Mouse (Mus musculus) kidney, adult 2 months (tissue): Measurements from ENCODE around the gene Gm10300. TPM values are rescaled to one million over a fixed set of nuclear protein-coding genes. Genes with fewer than 3 reads are reported as not detected.

Experiments used
- DNase-seq: peaks from one replicate; pipeline ENCODE4 v3.0.0; 2021
- H3K27ac ChIP-seq: fragments of 200-500 bp; 2 replicates; pipeline ENCODE4 v1.5.1; 2012; ENCODE audit warnings: low read depth, low read length, control low read depth, inconsistent platforms; ENCODE audit not compliant: insufficient read depth
- H3K27me3 ChIP-seq: fragments of 200-500 bp; replicated peaks from 2 replicates; pipeline ENCODE4 v1.6.1; 2012; ENCODE audit warnings: mild to moderate bottlenecking, moderate library complexity, low read length, inconsistent platforms; ENCODE audit not compliant: control insufficient read depth, insufficient read depth
- H3K36me3 ChIP-seq: fragments of 200-500 bp; 2 replicates; pipeline ENCODE4 v1.6.1; 2012; ENCODE audit warnings: mild to moderate bottlenecking, moderate library complexity, low read length, inconsistent platforms; ENCODE audit not compliant: control insufficient read depth, insufficient read depth
- H3K4me1 ChIP-seq: fragments of 200-500 bp; 2 replicates; pipeline ENCODE4 v1.6.1; 2011; ENCODE audit warnings: low read length; ENCODE audit not compliant: control insufficient read depth, insufficient read depth
- H3K4me3 ChIP-seq: fragments of 200-500 bp; 2 replicates; pipeline ENCODE4 v1.5.1; 2011; ENCODE audit warnings: mild to moderate bottlenecking, low read depth, low read length, control low read depth; ENCODE audit not compliant: insufficient read depth
- CTCF ChIP-seq: fragments of 200-500 bp; conservative IDR thresholded peaks from 2 replicates; pipeline ENCODE4 v1.5.1; 2011; ENCODE audit warnings: low read depth, mild to moderate bottlenecking, control low read depth, low read length, moderate library complexity, mixed read lengths; ENCODE audit not compliant: insufficient read depth, insufficient read length
- POLR2A ChIP-seq: fragments of 200-500 bp; IDR thresholded peaks from one replicate; pipeline ENCODE4 v1.6.1; 2011; ENCODE audit warnings: low read depth, low read length, control low read depth
- WGBS: fragments of 180-500 bp; shearing (Covaris S2); methylation state at CpG from one replicate; pipeline ENCODE4 v1.1.7; 2018; 5-methylcytosine and 5-hydroxymethylcytosine counted together
- polyA plus RNA-seq: library from polyadenylated mRNA; depleted of rRNA; stranded (reverse); fragments of >200 nt; gene quantifications from 2 replicates; pipeline ENCODE4 v1.2.3, GENCODE M21; 2012

Gm10300 gene
- polyA plus RNA-seq, 1 experiment, result 0.09 TPM

DNA sequence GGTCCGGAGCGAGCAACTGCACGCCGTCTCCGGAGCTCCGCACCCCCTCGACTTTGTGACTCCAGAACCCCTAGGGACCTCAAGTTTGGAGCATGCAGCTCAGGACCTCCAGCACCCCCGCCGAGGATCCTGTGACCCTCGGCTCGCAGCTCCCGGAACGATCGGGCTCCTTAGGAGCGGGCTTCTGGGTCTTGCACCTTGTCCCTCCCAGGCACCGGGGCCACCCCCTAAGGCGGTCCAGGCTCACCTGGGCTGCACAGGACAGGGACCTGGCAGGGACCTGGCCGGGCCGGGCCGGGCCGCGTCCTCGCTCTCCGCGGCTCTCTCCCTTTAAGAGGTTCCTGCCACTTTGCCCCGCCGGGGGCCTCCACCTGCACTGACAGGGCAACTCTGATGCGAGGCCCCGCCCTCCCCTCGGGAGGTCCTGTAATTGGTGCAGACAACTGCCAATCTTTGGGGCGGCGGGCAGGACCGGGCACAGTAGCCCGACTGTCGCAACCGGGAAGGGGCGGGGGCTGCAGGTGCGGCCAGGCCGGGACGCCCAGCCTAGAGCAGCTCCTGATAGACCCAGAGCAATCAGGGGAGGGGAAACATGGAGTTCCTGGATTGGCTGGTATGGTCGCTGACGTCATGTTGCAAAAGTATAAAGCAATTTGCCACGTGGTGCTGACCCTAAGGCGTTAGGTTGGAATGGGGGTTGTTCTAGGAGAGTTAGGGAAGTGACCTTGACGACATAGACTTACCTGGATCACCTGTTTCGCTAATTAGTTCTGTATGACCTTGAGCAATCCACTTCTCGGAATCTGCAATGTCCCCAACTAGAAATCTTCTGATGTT, 654 bp downstream of the Gm10300 start, which contains the start of gene Epb41:
Gene Epb41, minus strand, starts transcription at position 389 of the 837 bp plus-strand sequence.
- WGBS, result 2% methylated on average over 47 of the region's 47 CpGs
- peak within 1 kb of the TSS; percentile 91 for H3K4me3 ChIP-seq
- H3K27me3 ChIP-seq, result no peaks in the 10 kb centered on the region
- H3K27ac ChIP-seq, result peak within 1 kb of the TSS; percentile 97
- peak; percentile 65 for TF ChIP-seq POLR2A
- TF ChIP-seq CTCF, result no peak
- H3K36me3 ChIP-seq, result no peaks in the 10 kb centered on the region
- peak; percentile 100 for DNase-seq
- peaks cover 33% of the 10 kb centered on the region for H3K4me1 ChIP-seq

DNA sequence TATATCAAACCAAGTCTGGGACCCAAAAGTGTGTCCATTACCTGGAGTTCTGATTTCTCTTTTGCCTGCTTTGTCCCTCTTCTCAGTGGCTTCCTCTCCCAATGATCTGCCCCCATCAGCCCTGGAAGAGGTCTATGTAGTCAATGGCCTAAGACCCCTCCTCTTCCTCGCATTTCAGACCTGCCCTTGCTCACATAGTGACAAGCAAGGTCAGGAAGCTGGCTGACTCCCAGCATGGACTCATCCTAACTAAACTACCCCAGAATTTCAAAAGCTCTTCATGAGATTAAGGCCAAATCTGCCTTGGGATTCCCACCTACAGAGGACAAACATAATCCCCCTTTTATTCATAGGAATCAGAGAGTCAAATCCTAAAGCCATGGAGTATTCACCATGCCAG, 1.3 kb downstream of the Gm10300 start:
- Histone ChIP-seq H3K36me3 (no peaks in the 10 kb centered on the region), H3K27ac (peak overlapping the region; percentile 97), H3K4me1 (peaks cover 28% of the 10 kb centered on the region), H3K4me3 (no peak overlapping the region), H3K27me3 (no peaks in the 10 kb centered on the region)
- no peak for DNase-seq
- WGBS, result 29% methylated on average over 1 of the region's 1 CpGs
- no peak for TF ChIP-seq CTCF
- no peak for TF ChIP-seq POLR2A

DNA sequence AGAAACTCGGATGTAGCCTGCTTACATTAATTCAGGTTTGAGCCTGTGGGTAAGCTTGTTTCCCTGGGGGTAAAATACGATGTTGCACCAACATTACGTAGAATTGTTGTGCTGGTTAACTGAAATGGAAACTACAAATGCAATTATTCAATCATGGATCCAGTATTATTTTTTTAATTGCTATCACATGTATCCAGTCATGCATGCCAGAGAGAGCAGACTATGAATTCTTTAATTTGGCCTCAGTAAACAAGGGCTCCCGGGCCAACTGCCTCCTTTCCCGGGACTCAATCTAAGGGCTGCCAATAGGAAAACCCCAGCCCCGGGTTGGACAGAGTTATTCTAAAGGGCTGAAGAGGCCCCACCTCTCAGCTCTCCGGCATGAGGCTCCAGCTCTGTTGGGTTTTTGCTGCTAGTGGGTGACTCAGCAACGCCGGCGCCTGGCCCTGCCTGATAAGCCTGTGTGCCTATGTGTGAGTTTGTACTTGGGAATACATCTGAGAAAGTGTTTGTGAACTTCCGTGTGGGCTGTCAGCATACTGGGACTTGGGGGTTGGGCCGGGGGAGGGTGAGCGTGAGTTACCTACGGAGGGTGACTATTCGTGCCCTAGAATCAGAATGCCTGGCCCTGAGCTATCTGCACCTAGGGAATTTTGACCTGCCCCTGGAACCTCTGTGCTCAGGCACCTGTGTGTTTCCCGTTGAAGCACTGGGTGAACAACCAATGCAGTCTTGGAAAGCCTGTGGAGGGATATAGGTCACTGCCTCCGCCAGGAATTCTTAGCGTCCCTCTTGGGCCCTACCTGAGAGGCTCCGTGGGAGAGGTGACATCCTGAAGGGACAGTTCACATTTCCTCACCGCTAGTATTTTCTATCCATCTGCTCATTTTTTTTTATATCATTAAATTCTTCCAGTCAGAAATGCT, 2.2 kb downstream of the Gm10300 start:
- WGBS, result 23% methylated on average over 20 of the region's 20 CpGs
- TF ChIP-seq CTCF, result no peak
- no peak for TF ChIP-seq POLR2A
- H3K27ac ChIP-seq, result peak overlapping the region; percentile 97

DNA sequence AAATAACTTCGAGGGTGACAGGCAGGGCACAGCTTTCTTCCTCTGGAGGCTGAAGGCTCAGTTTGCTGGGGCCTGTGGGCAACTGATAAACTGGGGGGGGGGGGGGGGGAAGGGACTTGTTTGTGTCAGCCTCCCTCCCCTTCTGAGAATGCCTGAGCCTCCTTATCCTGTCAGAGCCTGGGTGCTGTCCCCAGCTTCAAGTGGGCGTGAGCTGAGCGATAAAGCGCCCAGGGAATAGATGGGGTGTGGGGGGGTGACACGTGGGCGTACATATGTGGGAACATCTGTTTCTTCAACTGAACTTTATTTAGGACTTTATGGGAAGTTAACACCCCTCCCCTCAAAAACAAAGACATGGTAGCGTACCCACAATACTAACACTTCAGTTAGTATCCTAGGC, 2.9 kb downstream of the Gm10300 start:
- no peak for DNase-seq
- H3K27ac ChIP-seq, result no peak overlapping the region
- 78% methylated on average over 7 of the region's 7 CpGs for WGBS

More for the DNA sequence above, 2.2 kb downstream of the Gm10300 start:
- Histone ChIP-seq H3K36me3 (no peaks in the 10 kb centered on the region), H3K4me1 (peaks cover 20% of the 10 kb centered on the region), H3K27me3 (no peaks in the 10 kb centered on the region), H3K4me3 (no peak overlapping the region)
- peak; percentile 81 for DNase-seq

DNA sequence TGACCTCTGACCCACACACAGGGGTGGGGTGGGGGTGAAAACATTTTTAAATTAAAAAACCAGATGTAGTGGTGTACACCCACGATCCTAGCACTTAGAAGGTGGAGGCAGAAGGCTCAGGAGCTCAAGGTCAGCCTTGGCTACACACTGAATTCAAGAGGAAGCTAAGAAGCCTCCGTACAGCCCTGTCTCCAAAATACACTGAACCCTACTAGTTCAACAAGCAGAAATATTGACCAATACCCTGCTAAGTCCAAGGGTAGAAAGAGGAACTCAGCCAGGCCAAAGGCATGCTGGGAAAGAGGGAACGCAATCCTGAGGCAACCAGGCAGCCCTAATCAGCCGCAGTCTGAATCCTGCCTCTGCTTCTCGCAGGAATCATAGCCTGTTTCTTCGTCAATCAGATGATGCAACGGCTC, 3.8 kb downstream of the Gm10300 start:
- no peaks in the 10 kb centered on the region for H3K36me3 ChIP-seq
- H3K27me3 ChIP-seq, result no peaks in the 10 kb centered on the region
- WGBS, result 65% methylated on average over 7 of the region's 7 CpGs
- H3K27ac ChIP-seq, result no peak overlapping the region
- peaks cover 10% of the 10 kb centered on the region for H3K4me1 ChIP-seq
- H3K4me3 ChIP-seq, result no peak overlapping the region
- peak; percentile 38 for DNase-seq
- no peak for TF ChIP-seq CTCF
- no peak for TF ChIP-seq POLR2A

More for the DNA sequence above, 2.9 kb downstream of the Gm10300 start:
- H3K27me3 ChIP-seq, result no peaks in the 10 kb centered on the region
- H3K4me3 ChIP-seq, result no peak overlapping the region
- TF ChIP-seq CTCF (no peak), POLR2A (no peak)
- no peaks in the 10 kb centered on the region for H3K36me3 ChIP-seq
- peaks cover 13% of the 10 kb centered on the region for H3K4me1 ChIP-seq

DNA sequence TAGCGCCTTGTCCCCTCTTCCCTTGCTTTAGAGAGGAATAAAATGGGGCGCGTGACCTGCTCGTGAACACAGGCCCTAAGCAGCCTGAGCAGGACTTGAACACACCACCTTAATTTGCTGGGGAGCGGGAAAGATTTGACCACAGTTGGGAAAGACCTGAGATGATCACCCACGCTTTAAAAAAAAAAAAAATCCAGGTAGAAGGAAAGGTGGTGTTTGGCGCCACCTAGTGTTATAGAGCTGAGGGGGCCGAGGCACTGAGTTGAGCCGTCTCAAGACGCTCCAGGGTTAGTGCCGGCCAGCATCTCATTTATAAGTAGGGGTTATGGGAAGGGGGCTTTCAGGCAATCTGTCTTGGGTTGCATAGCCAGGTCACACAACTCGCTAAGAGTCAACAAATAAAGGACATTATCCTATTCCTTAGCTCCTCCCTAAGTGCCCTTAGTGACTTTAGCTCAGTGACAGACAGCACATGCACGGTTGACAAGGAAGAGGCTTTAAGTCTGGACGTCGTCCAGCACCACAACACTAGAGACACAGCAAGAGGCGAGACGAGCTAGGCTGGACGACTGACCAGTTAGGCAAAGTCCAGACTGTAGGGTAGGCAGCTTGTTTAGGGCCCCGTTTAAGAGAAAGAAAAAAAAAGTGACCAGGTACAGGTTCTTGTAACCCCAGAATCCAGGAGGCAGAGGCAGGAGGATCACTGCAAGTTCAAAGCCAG, 5.2 kb downstream of the Gm10300 start:
- Histone ChIP-seq H3K27me3 (no peaks in the 10 kb centered on the region), H3K36me3 (no peaks in the 10 kb centered on the region), H3K4me1 (peaks cover 10% of the 10 kb centered on the region), H3K27ac (no peak overlapping the region), H3K4me3 (no peak overlapping the region)
- peak; percentile 89 for DNase-seq
- WGBS, result 9% methylated on average over 19 of the region's 19 CpGs
- TF ChIP-seq POLR2A (no peak), CTCF (peak; percentile 85)
